Mouse (Mus musculus): ENCODE results near the gene Ldb2.
A peak's percentile ranks its signal among the peaks of the same experiment; 100 is the strongest.

The Ldb2 gene

GRCm38 (mm10) chr5:44538687-44539086 is 260.8 kb downstream of the Ldb2 start:
- no peak for DNase-seq

- DNase-seq = peak; percentile 91
These were observed 261.5 kb downstream of the Ldb2 start for GRCm38 (mm10) chr5:44538000-44538395.

- DNase-seq = no peak
These were observed 262.0 kb downstream of the Ldb2 start for GRCm38 (mm10) chr5:44537316-44537999.

GRCm38 (mm10) chr5:44529466-44529865 is 270.0 kb downstream of the Ldb2 start:
- no peak for DNase-seq

GRCm38 (mm10) chr5:44529001-44529400 is 270.5 kb downstream of the Ldb2 start:
- no peak for DNase-seq

GRCm38 (mm10) chr5:44505221-44505620 is 294.3 kb downstream of the Ldb2 start:
- DNase-seq = no peak

- DNase-seq = no peak
These were observed 294.7 kb downstream of the Ldb2 start for GRCm38 (mm10) chr5:44504786-44505185.

- no peak for DNase-seq
These were observed 301.3 kb downstream of the Ldb2 start for GRCm38 (mm10) chr5:44498229-44498628.

- DNase-seq = no peak
These were observed 302.6 kb downstream of the Ldb2 start for GRCm38 (mm10) chr5:44496854-44497253.

GRCm38 (mm10) chr5:44495092-44495491 is 304.4 kb downstream of the Ldb2 start:
- peak; percentile 98 for DNase-seq

GRCm38 (mm10) chr5:44494133-44494532 is 305.3 kb downstream of the Ldb2 start:
- DNase-seq = peak; percentile 95

- no peak for DNase-seq
These were observed 308.0 kb downstream of the Ldb2 start for GRCm38 (mm10) chr5:44491526-44491925.

GRCm38 (mm10) chr5:44490462-44490861 is 309.0 kb downstream of the Ldb2 start:
- DNase-seq = peak; percentile 23

GRCm38 (mm10) chr5:44483426-44484106 is 315.9 kb downstream of the Ldb2 start:
- DNase-seq = peak; percentile 78

GRCm38 (mm10) chr5:44481406-44481805 is 318.1 kb downstream of the Ldb2 start:
- DNase-seq = peak; percentile 37

GRCm38 (mm10) chr5:44476356-44476755 is 323.1 kb downstream of the Ldb2 start:
- peak; percentile 84 for DNase-seq

GRCm38 (mm10) chr5:44475543-44475942 is 323.9 kb downstream of the Ldb2 start:
- peak; percentile 51 for DNase-seq

- DNase-seq = peak; percentile 52
These were observed 325.4 kb downstream of the Ldb2 start for GRCm38 (mm10) chr5:44473857-44474762.

- no peak for DNase-seq
These were observed 334.2 kb downstream of the Ldb2 start for GRCm38 (mm10) chr5:44465238-44465637.
